In the genomic region with DNA sequence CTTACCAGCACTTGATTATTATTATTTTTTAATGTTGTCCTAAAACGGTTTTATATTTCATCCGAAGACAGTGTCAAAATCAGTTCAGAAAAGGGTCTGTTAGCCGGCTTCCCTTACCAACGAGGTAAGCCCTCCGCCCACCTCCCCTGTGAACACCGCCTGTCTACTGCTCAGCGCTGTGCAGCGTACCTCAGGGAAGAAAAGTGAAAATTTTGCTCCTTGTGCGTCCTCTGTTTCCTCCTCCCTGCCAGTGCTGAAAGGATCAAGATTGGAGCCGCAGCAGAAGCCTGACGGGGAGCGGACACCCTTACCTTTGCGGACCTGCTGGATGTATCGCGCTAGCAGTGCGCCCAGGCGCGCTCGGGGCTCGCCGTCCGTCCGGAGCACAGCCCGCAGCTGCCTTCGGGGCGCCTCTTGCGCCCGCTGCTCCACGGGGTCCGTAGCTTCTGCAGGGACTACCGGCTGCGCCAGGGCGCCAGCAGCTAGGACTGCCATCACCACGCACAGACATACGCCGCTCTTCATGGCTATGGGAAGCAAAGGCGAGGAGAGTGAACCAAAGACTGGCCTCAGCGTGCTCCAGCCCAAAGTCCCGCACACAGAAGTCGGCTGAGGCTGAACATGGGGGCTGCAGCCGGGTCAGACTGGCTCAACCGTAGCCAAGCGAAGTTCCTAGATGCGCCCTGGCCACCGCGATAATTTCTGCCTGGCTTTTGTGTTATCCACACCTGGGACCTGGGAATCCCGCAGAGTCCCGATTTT, we compare ENCODE assay signal across 8 mouse cellular contexts. TPM values are rescaled to one million over a fixed set of nuclear protein-coding genes. Genes with fewer than 3 reads are reported as not detected.
DNase-seq lines count a peak whose midpoint lies in the region; ATAC-seq and TF ChIP-seq lines count a peak whose summit lies in the region.

No protein-coding gene starts in this region.

- H3K36me3 ChIP-seq in lung, postnatal 0 days (ENCODE audit: insufficient read depth, low read length) = no peaks in the 10 kb centered on the region
- no peaks in the 10 kb centered on the region for H3K36me3 ChIP-seq in limb, embryonic 14.5 days (ENCODE audit: control insufficient read depth, insufficient read depth, low read length)

- no peaks in the 10 kb centered on the region for H3K9me3 ChIP-seq in lung, postnatal 0 days (ENCODE audit: low read length)
- H3K9me3 ChIP-seq in limb, embryonic 14.5 days (ENCODE audit: control insufficient read depth, low read length) = no peaks in the 10 kb centered on the region

- no peak overlapping the region for H3K4me2 ChIP-seq in lung, postnatal 0 days (replicated peaks; ENCODE audit: low read depth, low read length)
- H3K4me2 ChIP-seq in limb, embryonic 14.5 days (replicated peaks; ENCODE audit: low read depth, low read length, severe bottlenecking) = peak overlapping the region; percentile 51

- peaks cover 26% of the 10 kb centered on the region for H3K27me3 ChIP-seq in lung, postnatal 0 days (replicated peaks; ENCODE audit: insufficient read depth, low read length)
- H3K27me3 ChIP-seq in limb, embryonic 14.5 days (ENCODE audit: control insufficient read depth, insufficient read depth, low read length) = peaks cover 48% of the 10 kb centered on the region

- no peak for DNase-seq in gastrocnemius, adult 2 months
- no peak for DNase-seq in gastrocnemius, adult 8-10 months (ENCODE audit: low spot score in 2 of 2)
- DNase-seq in lung, postnatal 0 days (ENCODE audit: low spot score) = no peak
- no peak for DNase-seq in lung, postnatal 10 days
- no peak for DNase-seq in limb, embryonic 14.5 days (ENCODE audit: low spot score)
- no peak for DNase-seq in adrenal gland, adult 8-10 months
- DNase-seq in thymus, postnatal 0 days (ENCODE audit: low spot score) = no peak
- DNase-seq in frontal cortex, postnatal 25 days (ENCODE audit: low spot score in 2 of 2) = no peak

- no peak overlapping the region for H3K27ac ChIP-seq in gastrocnemius, adult 2 months
- H3K27ac ChIP-seq in lung, postnatal 0 days (ENCODE audit: low read length) = no peak overlapping the region
- H3K27ac ChIP-seq in limb, embryonic 14.5 days (replicated peaks; ENCODE audit: low read depth, low read length) = no peak overlapping the region

- intact Hi-C loops in gastrocnemius, adult 2 months (cut with DNase I) = no loop called here

- TF ChIP-seq EP300 in lung, postnatal 0 days (IDR thresholded peaks at IDR 0.05) = no peak

- WGBS in lung, postnatal 0 days = 3% methylated on average over 46 of the region's 48 CpGs
- 3% methylated on average over 48 of the region's 48 CpGs for WGBS in limb, embryonic 14.5 days

- H3K9ac ChIP-seq in lung, postnatal 0 days (replicated peaks; ENCODE audit: low read depth) = no peak overlapping the region
- H3K9ac ChIP-seq in limb, embryonic 14.5 days (ENCODE audit: low read depth, low read length, severe bottlenecking) = peak overlapping the region; percentile 28; the same call in 1 of the 2 replicates

- ATAC-seq in lung, postnatal 0 days = no peak
- ATAC-seq in limb, embryonic 14.5 days (ENCODE audit: low FRiP score, low read depth) = no peak

- H3K4me1 ChIP-seq in lung, postnatal 0 days (ENCODE audit: insufficient read depth, low read depth, low read length) = no peaks in the 10 kb centered on the region
- no peaks in the 10 kb centered on the region; the same call in 1 of the 2 replicates for H3K4me1 ChIP-seq in limb, embryonic 14.5 days (ENCODE audit: control insufficient read depth, insufficient read depth, low read length)

- H3K4me3 ChIP-seq in gastrocnemius, adult 2 months = peak overlapping the region; percentile 4
- peak overlapping the region; percentile 3; the same call in 1 of the 2 replicates for H3K4me3 ChIP-seq in lung, postnatal 0 days (ENCODE audit: low read depth, low read length)
- H3K4me3 ChIP-seq in limb, embryonic 14.5 days (replicated peaks; ENCODE audit: low read length) = peak overlapping the region; percentile 31

- no peak for TF ChIP-seq CTCF in gastrocnemius, adult 2 months (IDR thresholded peaks at IDR 0.05)
- TF ChIP-seq CTCF in lung, postnatal 0 days (IDR thresholded peaks at IDR 0.05) = no peak

- no peak for TF ChIP-seq POLR2A in limb, embryonic 14.5 days (IDR thresholded peaks at IDR 0.05; ENCODE audit: borderline replicate concordance, extremely low read depth, insufficient read depth, insufficient read length)

RNA-seq across cellular contexts. Expression of gene Cck, which starts 1.3 kb away (rescaled TPM):
- not detected for total RNA-seq in gastrocnemius, adult 2 months (2021)
- total RNA-seq in gastrocnemius, adult 8-10 months (2022) = not detected
- polyA plus RNA-seq in lung, postnatal 0 days (2015; fragmentation: Nextera tagmentation; extraction: Ambion mirVana) = 0.23 TPM in 1 of 2 replicates, not detected in the other
- 8.9 and 9.9 TPM in 2 replicates for polyA plus RNA-seq in limb, embryonic 14.5 days (2012; rRNA removed)
- polyA plus RNA-seq in limb, embryonic 14.5 days (2014; fragmentation: Nextera tagmentation; extraction: Ambion mirVana) = 2.6 and 5.2 TPM in 2 replicates
- total RNA-seq in adrenal gland, adult 8-10 months (2022) = 1 to 10 TPM in 3 of 4 experiments, under 1 TPM in 1; 0.74 to 4.8 (median 1.4) TPM
- polyA plus RNA-seq in thymus, postnatal 0 days (2015; fragmentation: Nextera tagmentation; extraction: Ambion mirVana) = 4.3 and 4.6 TPM in 2 replicates
